Mouse (Mus musculus) forebrain, postnatal 0 days (tissue): ENCODE measurements around the gene Oosp2. TPM values are rescaled to one million over a fixed set of nuclear protein-coding genes. Genes with fewer than 3 reads are reported as not detected.

Source experiments
- ATAC-seq: fragments of 200-750 bp; cut with Nextera tagmentation; 2 replicates; pipeline ENCODE4 v1.8.0; 2017; ENCODE audit warnings: mild to moderate bottlenecking, moderate library complexity
- DNase-seq: peaks from one replicate; pipeline ENCODE4 v3.0.0-alpha.2; 2015
- H3K27ac ChIP-seq: fragments of 300-500 bp; sonication (generic); 2 replicates; pipeline ENCODE4 v1.5.1; 2014; ENCODE audit warnings: low read depth, mild to moderate bottlenecking, antibody characterized with exemption, low read length, moderate library complexity, mixed read lengths
- H3K27me3 ChIP-seq: fragments of 300-500 bp; sonication (generic); 2 replicates; pipeline ENCODE4 v1.6.1; 2014; ENCODE audit warnings: mild to moderate bottlenecking, low read length, mixed read lengths; ENCODE audit not compliant: insufficient read depth
- H3K36me3 ChIP-seq: fragments of 300-500 bp; sonication (generic); 2 replicates; pipeline ENCODE4 v1.6.1; 2014; ENCODE audit warnings: mild to moderate bottlenecking, moderate library complexity; ENCODE audit not compliant: insufficient read depth
- H3K4me1 ChIP-seq: fragments of 300-500 bp; sonication (generic); 2 replicates; pipeline ENCODE4 v1.6.1; 2014; ENCODE audit warnings: antibody characterized with exemption; ENCODE audit not compliant: insufficient read depth
- H3K4me2 ChIP-seq: fragments of 300-500 bp; sonication (generic); 2 replicates; pipeline ENCODE4 v1.6.1; 2014; ENCODE audit warnings: low read depth, mild to moderate bottlenecking, moderate library complexity
- H3K4me3 ChIP-seq: fragments of 300-500 bp; sonication (generic); 2 replicates; pipeline ENCODE4 v1.5.1; 2014; ENCODE audit warnings: low read depth, low read length, mixed read lengths
- H3K9ac ChIP-seq: fragments of 300-500 bp; sonication (generic); 2 replicates; pipeline ENCODE4 v1.6.1; 2014; ENCODE audit warnings: mild to moderate bottlenecking
- H3K9me3 ChIP-seq: fragments of 300-500 bp; sonication (generic); 2 replicates; pipeline ENCODE4 v1.6.1; 2016; ENCODE audit warnings: low read length
- CTCF ChIP-seq: sonication (generic); IDR thresholded peaks from 2 replicates; pipeline ENCODE4 v1.5.1; 2016; ENCODE audit warnings: antibody characterized with exemption, control low read depth, low read depth
- WGBS: fragments of 180-500 bp; shearing (Covaris S2); extraction: QIAGEN DNeasy Blood & Tissue Kit; methylation state at CpG from one replicate; pipeline ENCODE4 v1.1.7; 2014; 5-methylcytosine and 5-hydroxymethylcytosine counted together
- polyA plus RNA-seq: library from polyadenylated mRNA; unstranded; fragments of >200 nt; fragmentation: Nextera tagmentation; extraction: Ambion mirVana; gene quantifications from 2 replicates; pipeline ENCODE4 v1.2.1, GENCODE M21; 2015
- total RNA-seq: library from RNA; depleted of rRNA; stranded (reverse); fragments of >200 nt; gene quantifications from 2 replicates; pipeline ENCODE4 v1.2.3, GENCODE M21; 2014; rRNA removed

Gene Oosp2
- total RNA-seq, result not detected in 2 replicates
- 0.60 TPM in 1 of 2 replicates, not detected in the other for polyA plus RNA-seq

GRCm38 (mm10) chr19:11660459-11660858, at the start of gene Oosp2:
TSS of gene Oosp2 (minus strand) at chr19:11660559.
- Histone ChIP-seq H3K27me3 (no peaks in the 10 kb centered on the region), H3K9me3 (no peaks in the 10 kb centered on the region), H3K4me1 (no peaks in the 10 kb centered on the region), H3K27ac (no peak within 1 kb of the TSS), H3K36me3 (no peaks in the 10 kb centered on the region), H3K9ac (no peak within 1 kb of the TSS), H3K4me3 (no peak within 1 kb of the TSS), H3K4me2 (no peak within 1 kb of the TSS)
- ATAC-seq, result no peak
- 93% methylated on average over 5 of the region's 5 CpGs for WGBS
- no peak for DNase-seq
- TF ChIP-seq CTCF, result no peak

GRCm38 (mm10) chr19:11698342-11698741, 38.0 kb upstream of the Oosp2 start:
- DNase-seq (no peak), ATAC-seq (no peak)
- Histone ChIP-seq H3K4me3 (no peak overlapping the region), H3K36me3 (no peaks in the 10 kb centered on the region), H3K4me1 (no peaks in the 10 kb centered on the region), H3K27me3 (no peaks in the 10 kb centered on the region), H3K9me3 (no peaks in the 10 kb centered on the region), H3K9ac (no peak overlapping the region), H3K4me2 (no peak overlapping the region), H3K27ac (no peak overlapping the region)
- 95% methylated on average over 6 of the region's 6 CpGs for WGBS
- no peak for TF ChIP-seq CTCF

GRCm38 (mm10) chr19:11696755-11697154, 36.4 kb upstream of the Oosp2 start, which contains the start of gene Oosp3:
TSS of gene Oosp3 (plus strand) at chr19:11697055.
- H3K27me3 ChIP-seq, result no peaks in the 10 kb centered on the region
- H3K4me1 ChIP-seq, result no peaks in the 10 kb centered on the region
- no peaks in the 10 kb centered on the region for H3K9me3 ChIP-seq
- no peak within 1 kb of the TSS for H3K9ac ChIP-seq
- ATAC-seq, result no peak
- H3K4me2 ChIP-seq, result no peak within 1 kb of the TSS
- H3K4me3 ChIP-seq, result no peak within 1 kb of the TSS
- TF ChIP-seq CTCF, result no peak
- 85% methylated on average over 2 of the region's 2 CpGs for WGBS
- no peaks in the 10 kb centered on the region for H3K36me3 ChIP-seq
- no peak for DNase-seq
- no peak within 1 kb of the TSS for H3K27ac ChIP-seq

GRCm38 (mm10) chr19:11691454-11691853, 31.1 kb upstream of the Oosp2 start:
- H3K27ac ChIP-seq, result no peak overlapping the region
- TF ChIP-seq CTCF, result no peak
- no peak for ATAC-seq

GRCm38 (mm10) chr19:11690839-11691238, 30.5 kb upstream of the Oosp2 start, which contains the start of gene Oosp1:
TSS of gene Oosp1 (minus strand) at chr19:11691150.
- DNase-seq (no peak), ATAC-seq (no peak)
- WGBS, result 70% methylated on average over 5 of the region's 5 CpGs
- H3K4me2 ChIP-seq, result no peak within 1 kb of the TSS
- no peak within 1 kb of the TSS for H3K27ac ChIP-seq
- H3K4me1 ChIP-seq, result no peaks in the 10 kb centered on the region
- no peaks in the 10 kb centered on the region for H3K9me3 ChIP-seq
- H3K36me3 ChIP-seq, result no peaks in the 10 kb centered on the region
- H3K9ac ChIP-seq, result no peak within 1 kb of the TSS
- H3K27me3 ChIP-seq, result no peaks in the 10 kb centered on the region
- no peak for TF ChIP-seq CTCF
- H3K4me3 ChIP-seq, result no peak within 1 kb of the TSS

More at GRCm38 (mm10) chr19:11691454-11691853, 31.1 kb upstream of the Oosp2 start:
- H3K36me3 ChIP-seq, result no peaks in the 10 kb centered on the region
- no peak overlapping the region for H3K4me3 ChIP-seq
- H3K4me2 ChIP-seq, result no peak overlapping the region
- H3K27me3 ChIP-seq, result no peaks in the 10 kb centered on the region
- no peaks in the 10 kb centered on the region for H3K9me3 ChIP-seq
- H3K9ac ChIP-seq, result no peak overlapping the region
- no peaks in the 10 kb centered on the region for H3K4me1 ChIP-seq
- 59% methylated on average over 1 of the region's 1 CpGs for WGBS
- no peak for DNase-seq

GRCm38 (mm10) chr19:11661562-11661961, 1.2 kb upstream of the Oosp2 start:
- no peak overlapping the region for H3K9ac ChIP-seq
- H3K9me3 ChIP-seq, result no peaks in the 10 kb centered on the region
- no peaks in the 10 kb centered on the region for H3K36me3 ChIP-seq
- no peaks in the 10 kb centered on the region for H3K4me1 ChIP-seq
- H3K27me3 ChIP-seq, result no peaks in the 10 kb centered on the region
- DNase-seq (no peak), ATAC-seq (no peak)
- H3K4me2 ChIP-seq, result no peak overlapping the region
- H3K27ac ChIP-seq, result no peak overlapping the region
- no peak overlapping the region for H3K4me3 ChIP-seq
- TF ChIP-seq CTCF, result no peak

- H3K9me3 ChIP-seq, result no peaks in the 10 kb centered on the region
- no peaks in the 10 kb centered on the region for H3K4me1 ChIP-seq
- no peak for DNase-seq
- no peak overlapping the region for H3K9ac ChIP-seq
- H3K27me3 ChIP-seq, result no peaks in the 10 kb centered on the region
- WGBS, result 69% methylated on average over 2 of the region's 2 CpGs
- H3K36me3 ChIP-seq, result no peaks in the 10 kb centered on the region
- no peak for TF ChIP-seq CTCF
- ATAC-seq, result no peak
- no peak overlapping the region for H3K4me3 ChIP-seq
- H3K4me2 ChIP-seq, result no peak overlapping the region
- no peak overlapping the region for H3K27ac ChIP-seq
Observed at GRCm38 (mm10) chr19:11659142-11659541, 1.2 kb downstream of the Oosp2 start.
